Mouse (Mus musculus) neural tube, embryonic 10.5 days (tissue): ENCODE data around the gene Rftn1.

Experiments
- DNase-seq: peaks from one replicate; pipeline ENCODE4 v3.0.0-alpha.2; 2017; ENCODE audit warnings: low spot score; ENCODE audit errors: extremely low spot score

Rftn1 gene

DNA sequence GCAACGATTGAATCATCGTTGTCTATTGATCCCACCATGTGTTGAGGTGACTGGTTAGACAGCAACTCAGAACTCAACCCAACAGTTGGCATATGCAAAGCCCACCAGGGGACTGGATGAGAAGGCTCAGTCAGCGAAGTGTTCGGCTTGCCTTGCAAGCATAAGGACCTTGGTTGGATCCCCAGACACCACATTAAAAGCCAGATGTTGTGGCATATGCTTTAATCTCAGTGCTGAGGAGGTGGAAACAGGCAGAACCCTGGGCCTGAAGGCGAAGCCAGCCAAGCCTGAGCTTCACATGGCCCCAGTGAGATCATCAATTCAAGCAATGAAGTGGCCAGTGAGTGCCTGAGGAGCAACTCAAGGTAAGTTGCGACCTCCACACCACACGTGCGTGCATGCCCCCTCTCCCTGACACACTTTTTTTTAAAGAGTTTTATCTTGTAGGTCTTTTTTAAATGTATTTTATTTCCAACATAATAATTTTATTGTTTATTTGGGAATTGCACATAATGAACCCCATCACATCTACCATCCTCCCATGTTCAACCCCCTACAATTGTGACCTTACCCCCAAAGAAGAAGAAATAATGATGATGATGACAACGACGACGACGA lies 11.5 kb upstream of the Rftn1 start:
- DNase-seq: no peak

DNA sequence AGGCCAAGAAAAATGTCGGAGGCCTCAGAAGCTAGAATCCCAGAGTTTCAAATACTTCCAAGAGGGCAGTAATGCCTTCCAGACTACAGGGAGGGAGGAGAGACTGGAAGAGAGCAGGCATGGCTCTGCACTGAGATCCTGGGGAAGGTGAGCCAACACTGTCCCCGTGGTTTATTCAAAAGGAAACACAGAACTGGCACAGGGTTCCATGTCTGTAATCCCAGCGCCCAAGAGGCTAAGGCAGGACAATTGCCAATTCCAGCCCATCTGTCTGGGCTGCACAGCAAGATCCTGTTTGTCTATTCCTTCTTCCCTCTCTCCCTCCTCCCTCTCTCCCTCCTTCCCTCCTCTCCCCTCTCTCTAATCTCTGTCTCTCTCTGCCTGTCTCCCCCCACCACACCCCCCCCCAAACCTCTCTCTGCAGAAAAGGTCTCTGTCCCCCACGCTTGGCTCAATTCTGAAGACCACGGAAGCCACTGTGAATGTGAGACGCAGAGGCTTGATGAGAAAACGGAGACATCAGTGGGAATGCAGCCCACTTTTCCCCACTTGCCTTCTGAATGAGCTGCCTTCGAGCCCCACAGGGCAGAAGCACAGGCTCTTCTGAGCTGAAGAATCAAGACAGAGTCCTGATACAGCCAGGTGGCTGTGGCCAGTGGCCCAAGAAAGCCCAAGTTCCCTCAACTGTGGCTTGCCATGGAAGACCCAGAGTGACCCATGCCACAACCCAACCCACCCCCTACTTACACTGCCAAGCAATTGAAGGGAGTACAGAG lies 8.8 kb upstream of the Rftn1 start:
- DNase-seq: no peak

DNA sequence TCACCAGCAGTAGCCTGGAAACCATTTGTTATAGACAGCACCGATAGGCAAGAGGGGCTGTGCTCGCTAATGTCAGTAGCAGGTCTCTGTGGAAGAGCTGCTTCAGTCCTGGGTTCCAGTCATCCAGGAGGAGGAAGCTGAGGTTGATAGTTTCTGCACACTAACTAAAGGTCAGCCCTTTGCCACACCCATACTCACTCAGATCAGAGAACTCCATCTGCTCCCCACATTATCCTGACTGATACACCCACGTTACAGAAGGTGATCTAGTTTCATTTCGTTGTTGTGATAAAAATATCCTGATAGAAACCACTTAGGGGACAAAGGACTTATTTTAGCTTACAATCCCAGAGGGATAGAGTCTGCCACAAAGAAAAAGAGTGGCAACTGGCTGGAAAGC lies 7.1 kb upstream of the Rftn1 start:
- DNase-seq: no peak

DNA sequence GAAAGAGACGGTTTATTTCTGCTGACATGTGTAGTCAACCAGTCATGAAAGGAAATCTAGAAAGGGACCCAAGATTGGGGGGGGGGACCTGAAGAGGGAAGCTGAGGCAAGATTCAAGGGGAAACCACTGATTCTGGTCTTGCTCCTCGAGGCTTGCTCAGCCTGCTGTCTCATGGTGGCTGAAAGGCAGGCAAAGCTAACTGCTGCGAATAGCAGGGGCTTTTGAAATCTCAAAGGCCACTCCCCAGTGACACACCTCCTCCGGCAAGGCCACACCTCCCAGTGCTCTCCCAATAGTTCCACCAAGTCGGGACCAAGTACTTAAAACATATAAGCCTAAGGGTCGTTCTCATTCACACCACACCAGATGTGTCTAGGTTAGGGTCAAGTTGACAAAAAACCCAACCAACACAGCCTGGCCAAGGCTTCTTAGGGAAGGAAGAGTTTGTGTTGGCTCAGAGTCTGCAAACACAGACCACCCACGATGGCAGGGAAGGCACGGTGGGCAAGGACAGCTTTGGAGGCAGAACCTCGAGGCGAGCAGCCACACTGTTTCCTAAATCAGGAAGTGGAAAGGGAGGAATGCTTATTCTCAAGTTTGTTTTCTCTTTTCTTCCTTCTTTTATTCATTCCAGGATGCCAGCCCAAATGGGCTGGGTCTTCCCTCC lies 5.7 kb upstream of the Rftn1 start:
- no peak for DNase-seq

DNA sequence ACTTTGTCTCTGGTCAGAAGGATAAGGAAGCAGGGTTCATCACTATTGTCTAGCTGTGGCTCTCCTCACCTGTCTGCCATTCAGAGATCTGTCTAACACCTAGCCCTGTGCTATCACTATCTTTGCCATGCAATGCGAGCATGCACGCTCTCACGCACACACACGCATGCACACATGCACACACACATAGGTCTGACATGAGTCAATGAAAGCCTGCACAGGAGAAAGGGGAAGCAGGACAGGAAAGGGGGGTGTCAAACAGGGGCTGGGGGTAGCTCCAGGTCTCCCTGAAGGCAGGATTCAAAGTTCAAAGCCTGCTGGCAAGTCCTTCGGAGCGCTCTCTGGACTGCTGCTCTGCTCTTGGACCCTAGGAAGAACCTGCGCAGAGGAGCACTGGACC lies 4.9 kb upstream of the Rftn1 start:
- no peak for DNase-seq

DNA sequence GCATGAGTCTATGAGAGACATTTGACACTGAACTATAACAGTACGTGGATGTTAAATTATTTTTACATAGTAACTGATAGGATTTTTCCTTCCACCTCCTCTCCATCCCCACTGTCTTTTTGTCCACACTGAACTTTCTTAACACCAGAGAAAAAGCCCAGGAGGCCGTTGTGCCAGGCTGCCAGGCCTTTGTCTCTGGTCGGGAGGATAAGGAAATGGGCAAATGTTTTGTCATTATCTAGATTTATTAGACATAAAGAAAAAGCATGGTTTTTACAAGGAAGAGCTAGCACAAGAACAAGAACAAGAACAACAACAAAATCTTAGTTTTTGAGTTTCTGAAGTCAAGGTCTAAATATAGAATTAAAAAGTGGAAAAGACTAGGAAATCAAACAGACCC lies 4.1 kb upstream of the Rftn1 start:
- no peak for DNase-seq

DNA sequence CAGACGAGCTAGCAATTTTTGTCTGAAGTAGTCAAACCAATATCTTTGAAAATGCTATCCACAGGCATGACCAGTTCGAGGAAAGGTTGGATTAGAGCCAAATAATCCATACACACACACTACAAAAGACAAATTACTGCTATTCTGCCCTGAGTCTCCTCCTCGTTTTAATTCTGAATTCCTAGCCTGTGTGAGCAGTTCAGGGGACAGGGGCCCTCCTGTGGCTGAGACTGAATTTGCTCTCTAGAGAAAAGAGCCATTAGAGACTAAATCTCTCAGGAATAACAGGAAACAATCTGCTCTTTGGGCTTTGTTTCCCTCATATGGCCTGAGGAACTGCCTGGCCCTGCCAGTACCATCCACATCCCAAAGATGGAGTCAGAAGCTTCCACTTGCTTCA lies 3.2 kb upstream of the Rftn1 start:
- DNase-seq: no peak

DNA sequence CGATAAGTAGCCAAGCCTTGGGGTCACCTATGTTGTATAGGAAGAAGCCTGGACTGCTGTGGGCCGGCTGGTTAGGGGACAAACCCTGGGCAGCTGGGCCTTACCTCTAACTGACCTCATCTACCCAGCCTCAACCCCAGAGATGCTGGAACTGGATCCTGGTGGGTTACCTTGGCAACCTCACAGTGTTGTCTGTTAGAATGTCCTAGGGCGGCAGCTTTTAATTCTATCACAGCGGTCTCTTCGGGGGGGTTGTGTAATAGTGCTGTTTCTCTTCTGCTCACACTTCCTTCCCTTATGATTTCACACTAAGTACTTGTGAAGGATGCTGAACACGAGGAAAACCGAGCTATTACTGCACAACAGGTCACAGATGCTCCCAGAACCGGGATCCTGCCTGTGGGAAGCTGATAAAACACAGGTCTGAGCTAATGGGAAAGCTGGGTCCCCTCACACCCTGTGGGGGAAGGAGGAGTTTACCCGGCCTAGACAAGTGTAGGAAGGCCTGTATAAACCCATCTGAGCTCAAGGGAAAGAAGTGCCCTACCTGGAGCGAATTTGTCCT lies 2.0 kb upstream of the Rftn1 start:
- no peak for DNase-seq

DNA sequence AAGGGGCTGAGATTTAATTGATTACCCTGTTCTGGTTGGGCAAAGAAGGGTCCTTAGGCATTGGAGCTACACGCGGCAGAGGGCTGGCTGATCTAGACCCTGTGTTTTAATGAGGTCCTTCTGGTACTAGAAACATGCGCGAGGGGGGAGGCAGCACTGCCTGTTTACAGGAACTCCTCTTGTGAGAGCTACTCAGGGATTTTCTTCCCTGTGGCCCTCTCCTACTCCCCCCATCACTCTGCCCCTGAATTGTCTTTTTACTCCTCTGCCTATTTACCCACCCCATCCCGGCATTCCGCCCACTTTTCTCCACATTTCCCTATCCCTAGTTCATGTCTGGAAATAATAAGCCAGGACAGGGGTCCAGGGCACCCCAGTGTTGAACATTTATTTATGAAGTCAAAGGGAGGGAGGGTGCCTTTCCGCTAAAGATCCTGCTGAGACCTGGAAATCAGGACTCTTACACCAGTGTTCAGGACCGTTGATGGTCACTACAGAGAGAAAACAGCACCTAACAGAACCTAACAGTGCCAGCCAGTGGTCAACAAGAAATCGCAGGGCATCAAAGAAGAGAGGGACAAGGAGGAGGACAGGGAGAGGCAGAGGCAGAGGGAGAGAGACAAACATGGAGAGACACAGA lies 964 bp upstream of the Rftn1 start:
- no peak for DNase-seq

DNA sequence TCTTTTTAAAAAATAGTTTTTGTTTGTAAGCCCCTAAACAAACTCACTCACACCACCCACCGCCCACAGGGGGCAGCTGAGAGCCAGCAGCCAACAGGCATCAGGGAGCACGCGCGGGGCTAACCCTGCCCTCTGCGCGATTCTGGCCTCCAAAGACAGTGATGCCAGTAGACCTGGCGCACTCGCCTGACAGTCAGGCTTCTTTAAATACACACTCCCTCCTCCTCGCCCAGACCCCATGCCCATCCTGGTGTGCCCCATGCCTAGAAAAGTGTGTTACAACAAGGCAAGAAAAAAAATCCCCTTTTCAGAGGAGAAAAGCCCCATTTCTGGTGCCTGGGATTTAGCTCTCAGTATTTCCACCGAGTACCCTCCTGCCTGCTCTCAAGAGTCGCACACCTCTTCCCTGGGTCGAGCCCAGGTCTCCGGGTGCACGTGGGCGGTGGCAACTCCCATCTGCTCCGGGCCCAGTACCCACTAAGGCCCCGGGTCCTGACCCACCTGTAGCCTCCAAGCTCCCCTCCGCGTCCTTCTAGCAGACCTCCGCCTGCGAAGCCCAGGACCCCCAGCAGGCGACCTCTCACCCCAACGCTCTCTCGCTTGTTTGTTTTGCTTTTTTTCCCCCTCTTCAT lies 977 bp downstream of the Rftn1 start:
- peak; percentile 77 for DNase-seq

DNA sequence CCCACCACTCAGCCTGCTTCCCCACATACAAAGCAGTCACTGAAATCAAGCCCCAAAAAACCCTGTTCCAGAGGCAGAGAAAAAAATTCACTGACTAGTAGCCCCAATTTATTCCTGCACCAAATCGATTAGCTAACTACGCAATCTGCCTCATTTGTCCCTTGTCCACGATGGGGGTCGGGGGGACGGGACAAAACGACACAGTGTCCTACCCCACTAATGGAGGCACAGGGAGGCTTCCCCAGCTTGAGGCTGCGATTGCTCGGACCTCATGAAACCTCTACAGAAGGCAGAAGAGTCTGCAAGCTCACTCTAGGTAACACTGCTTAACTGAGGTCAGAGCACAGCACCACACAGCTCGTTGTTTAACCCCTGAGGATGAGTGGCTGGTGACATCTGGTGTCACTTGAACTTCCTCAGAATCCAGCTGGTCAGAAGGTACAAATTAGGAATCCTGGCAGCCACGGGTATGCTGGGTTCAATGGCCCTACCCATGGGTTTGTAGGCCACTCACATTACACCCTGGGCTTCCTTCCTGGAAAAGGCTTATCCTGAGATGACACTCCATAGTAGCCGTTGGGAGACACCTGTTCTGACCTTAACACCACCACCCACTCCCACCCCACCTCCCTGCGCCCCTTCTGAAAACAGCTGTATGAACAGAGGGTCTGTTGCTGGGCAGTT lies 1.7 kb downstream of the Rftn1 start:
- no peak for DNase-seq

DNA sequence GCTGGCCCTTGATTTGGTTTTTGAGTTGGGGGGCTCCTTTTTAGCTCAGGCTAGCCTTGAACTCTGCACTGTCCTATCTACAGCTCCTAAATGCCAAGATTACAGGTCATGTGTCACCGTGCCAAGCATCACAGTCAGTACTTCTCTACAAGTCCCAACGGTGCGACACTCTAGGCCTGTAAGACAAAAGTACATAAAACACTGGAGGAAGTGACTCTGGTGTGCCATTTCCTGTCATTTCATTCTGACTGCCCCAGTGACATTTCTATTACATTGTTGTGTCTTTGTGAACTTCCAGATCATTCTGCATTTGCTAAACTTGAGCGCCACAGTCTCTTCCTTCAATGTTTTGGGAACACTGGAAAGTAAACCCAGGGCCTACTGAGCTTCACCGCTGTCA lies 4.9 kb downstream of the Rftn1 start:
- DNase-seq: no peak

DNA sequence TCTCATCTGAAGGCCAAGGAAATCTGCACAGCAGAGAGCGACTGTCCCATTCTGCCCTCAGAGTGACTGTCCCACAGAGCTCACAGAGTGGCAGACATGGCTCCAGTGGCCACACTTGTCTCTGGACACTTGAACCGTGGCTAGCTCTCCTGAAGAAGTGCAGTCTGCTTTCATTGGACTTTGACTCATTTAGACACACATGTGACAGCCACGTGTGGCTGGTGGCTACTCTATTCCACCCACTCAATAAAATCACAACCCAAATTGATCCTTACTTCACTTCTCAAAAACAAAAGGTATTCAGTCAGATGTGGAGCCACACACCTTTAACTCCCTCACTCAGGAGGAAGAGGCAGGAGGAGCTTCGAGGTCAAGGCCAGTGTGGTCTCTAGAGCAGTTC lies 5.4 kb downstream of the Rftn1 start:
- no peak for DNase-seq

DNA sequence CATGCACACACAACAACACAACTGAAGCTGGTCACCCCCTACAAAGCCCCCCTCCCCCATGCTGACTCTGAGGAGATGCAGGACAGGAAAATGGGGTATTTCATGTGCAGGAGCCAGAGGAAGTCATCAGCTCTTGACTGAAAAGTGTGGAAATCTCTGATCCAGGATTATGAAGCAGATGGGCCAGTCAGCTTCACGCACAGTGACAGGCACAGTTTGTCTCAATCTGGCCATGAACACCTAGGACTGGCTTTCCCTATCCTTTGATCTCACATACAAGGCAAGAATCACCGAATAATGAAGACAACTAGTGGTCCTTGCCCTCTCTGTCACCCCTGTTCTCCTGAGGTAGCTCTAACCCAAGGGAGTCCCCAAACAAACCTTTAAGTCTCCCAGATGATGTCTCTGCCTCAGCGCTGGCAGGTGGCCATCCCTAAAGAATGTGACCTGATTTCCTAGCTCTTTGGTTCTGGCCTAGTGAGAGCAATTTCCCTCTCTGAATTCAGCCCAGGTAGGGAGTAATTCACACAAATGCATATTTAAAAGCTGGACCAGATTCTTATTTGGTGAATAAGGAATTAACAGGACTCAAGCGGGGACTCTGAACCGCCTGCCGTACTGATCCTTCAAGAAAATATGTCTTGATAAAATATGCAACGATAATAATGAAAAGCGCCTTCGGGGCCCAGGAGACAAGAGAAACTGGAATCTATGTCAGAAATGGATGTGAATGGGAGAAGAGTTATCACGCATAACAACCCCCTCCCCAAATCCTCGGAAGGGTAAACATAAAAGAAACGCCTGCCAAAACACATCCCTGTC lies 6.0 kb downstream of the Rftn1 start:
- no peak for DNase-seq

DNA sequence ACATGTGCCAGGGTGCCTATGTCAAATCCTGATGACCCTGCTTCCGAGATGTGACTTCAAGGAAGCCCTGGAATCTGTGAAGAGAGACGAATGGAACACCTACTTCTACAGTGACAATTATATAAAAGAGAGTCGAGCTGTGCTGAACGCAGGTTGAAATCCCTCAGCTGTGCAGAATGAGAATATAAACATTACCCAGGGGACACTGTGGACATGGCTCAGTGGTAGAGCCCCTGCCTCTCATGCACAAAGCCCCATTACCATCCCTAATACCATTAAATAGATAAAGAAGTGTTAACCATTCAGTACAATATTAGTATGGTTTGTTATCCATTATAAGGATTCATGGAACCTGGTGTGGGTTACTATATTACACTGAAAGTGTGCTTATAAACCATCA lies 7.2 kb downstream of the Rftn1 start:
- DNase-seq: no peak

DNA sequence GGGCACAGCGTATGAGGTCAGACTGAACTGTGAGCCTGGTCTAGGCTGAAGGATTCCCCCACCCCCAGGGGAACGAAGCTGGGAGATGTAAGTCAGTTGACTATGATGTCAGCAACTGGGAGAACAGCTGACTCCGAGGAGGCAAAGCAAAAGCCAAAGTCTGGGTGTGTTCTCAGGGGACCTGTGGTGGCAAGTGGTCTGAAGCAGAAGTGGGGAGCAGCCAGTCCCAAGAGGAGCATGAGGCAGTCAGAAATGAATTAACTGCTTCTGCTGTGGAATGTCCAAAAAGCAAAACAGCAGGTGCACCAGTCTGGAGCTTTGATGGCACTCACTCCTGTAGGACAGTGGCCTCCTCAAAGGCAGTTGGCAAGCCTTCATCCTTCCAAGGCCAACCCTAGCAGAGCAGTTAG lies 7.9 kb downstream of the Rftn1 start:
- no peak for DNase-seq

DNA sequence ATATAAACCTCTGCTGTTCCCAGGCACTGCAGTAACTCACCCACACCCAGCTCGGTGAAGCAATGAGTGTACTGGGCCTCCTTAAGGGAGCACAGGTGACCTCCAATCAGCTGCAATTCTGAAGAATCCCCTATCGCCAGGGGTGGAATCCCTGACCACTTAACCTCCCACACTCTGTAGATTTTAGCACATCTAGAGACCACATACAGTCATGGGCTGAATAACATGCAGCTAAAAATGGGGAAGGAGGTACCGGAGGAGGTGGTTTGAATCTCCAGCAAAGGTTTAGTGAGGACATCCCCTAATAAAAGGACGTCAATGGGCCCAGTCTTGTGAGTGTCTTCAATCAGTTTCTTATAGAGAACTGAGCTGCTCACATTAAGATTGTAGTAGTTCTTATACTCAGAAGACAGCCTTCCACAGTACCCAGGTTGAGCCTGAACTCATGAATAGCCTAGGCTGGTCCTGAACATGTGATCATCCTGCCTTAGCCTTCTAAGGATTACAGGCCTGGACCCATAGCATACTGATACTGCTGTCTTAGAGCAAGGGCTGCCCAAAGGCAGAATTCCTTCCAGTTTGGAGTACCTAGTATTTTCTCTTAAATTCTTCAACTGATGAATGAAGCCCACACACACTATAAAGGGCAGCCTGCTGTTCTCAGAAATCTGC lies 9.4 kb downstream of the Rftn1 start:
- no peak for DNase-seq

DNA sequence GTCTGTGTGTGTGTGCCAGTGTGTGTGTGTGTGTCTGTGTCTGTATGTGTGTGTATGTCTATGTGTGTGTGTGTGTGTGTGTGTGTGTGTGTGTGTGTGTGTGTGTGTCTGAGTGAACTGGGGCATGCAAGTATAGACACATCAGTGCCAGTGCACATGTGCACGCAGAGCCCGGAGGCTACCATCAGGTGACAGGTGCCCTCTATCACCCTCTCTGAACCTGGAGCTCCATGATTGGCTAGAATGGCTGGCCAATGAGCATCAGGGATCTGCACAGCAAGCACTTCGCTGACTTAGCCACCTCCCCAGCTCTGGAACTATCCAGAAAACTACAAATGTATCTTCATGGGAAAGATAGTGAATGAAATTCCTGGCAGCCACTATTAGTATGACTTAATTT lies 16.7 kb downstream of the Rftn1 start:
- no peak for DNase-seq

DNA sequence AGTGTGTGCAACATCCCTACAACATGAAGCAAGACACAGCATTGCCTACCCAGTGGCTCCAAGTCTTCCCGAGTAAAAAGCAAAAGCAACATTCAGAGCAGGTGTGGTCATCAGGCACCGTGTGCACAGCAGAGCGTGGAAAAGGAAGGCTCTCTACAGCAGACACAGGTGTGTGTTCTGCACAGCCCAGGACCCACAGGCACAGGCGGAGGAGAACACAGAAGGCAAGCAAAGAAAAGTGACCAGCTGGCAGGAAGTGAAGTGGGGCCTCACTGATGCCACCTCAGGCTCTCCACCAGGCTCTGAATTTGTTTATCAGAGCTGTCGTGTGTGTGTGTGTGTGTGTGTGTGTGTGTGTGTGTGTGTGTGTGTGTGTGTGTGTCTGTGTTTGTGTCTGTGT lies 17.1 kb downstream of the Rftn1 start:
- no peak for DNase-seq

DNA sequence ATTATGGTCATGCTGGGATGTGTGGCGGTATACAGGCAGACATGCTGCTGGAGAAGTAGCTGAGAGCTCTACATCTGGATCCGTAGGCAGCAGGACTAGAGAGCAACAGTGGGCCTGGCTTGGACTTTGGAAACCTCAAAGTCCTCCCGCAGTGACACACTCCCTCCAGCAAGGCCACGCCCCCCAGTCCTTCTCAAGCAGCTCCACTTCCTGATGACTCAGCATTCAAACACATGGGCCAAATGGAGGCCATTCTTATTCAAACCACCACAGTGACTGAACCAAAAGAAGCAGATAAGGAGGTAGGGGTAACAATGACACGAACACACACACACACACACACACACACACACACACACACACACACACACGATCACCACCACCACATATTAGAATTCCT lies 17.7 kb downstream of the Rftn1 start:
- DNase-seq: no peak
